Mouse (Mus musculus) urinary bladder, adult 2 months (tissue): Measurements from ENCODE around the gene Il17f. TPM values are rescaled to one million over a fixed set of nuclear protein-coding genes. Genes with fewer than 3 reads are reported as not detected.
"Not testable (repeated sequence)": the region's sequence is repeated elsewhere in the genome, so short reads cannot be mapped to it uniquely, and the experiment has no call there.

Experiments
- DNase-seq: peaks from one replicate; pipeline ENCODE4 v3.0.0; 2022; ENCODE audit warnings: low spot score
- polyA plus RNA-seq: library from polyadenylated mRNA; depleted of rRNA; stranded (reverse); fragments of >200 nt; gene quantifications from 2 replicates; pipeline ENCODE4 v1.2.3, GENCODE M21; 2012; rRNA removed

Il17f gene
- polyA plus RNA-seq, 1 experiment, result 0.17 TPM

DNA sequence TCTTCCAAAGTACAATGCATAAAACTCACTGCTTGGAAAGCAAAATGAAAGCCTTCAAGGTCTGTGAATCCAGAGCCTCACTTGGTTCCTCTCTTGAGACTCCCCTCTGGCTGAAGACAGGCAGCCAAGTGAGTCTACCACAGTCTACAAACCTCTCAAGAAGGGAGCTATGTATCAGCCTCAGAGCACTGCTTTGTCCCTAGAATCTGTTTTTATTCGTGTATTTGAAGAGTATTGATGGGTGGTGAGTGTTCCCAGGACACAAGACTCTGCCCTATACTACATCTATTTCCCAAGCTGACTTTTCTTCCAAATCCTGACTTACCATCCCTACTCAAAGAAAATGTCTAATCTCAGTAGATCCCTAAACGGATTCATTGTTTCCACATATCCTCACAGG, 12.1 kb downstream of the Il17f start:
- DNase-seq, result no peak

DNA sequence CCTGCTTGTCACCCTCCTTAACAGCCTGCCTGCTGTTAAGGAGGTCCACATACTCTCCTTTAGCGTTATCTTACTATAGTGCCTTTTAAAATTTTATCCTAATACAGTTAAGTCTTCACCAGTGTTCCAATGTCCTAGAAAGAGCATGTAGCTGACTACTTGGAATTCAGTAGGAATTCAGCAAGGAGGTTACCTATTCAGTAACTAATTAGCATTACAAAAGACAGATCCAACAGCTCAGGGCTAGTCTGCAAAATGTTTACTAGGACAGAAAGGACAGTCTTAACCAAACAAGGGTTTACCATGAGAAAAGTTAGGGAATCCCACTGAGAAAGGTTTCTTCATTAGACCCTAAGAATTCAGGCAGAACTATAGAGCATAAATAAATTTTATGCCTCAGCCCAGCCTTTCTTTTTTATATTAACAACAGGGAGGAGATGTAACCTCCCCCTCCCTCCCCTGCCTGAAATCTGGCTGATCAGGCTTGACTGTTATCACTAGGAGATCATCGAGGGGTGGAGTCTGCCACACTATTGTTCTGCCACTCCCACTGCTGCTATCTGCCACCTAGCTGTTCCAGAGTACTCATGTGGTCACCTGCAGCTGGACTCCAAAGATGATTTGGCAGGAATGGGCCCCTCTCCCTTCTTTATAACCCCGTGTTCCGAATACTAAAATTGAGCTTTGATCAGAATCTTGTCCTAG, 16.2 kb downstream of the Il17f start:
- not testable (repeated sequence) for DNase-seq

DNA sequence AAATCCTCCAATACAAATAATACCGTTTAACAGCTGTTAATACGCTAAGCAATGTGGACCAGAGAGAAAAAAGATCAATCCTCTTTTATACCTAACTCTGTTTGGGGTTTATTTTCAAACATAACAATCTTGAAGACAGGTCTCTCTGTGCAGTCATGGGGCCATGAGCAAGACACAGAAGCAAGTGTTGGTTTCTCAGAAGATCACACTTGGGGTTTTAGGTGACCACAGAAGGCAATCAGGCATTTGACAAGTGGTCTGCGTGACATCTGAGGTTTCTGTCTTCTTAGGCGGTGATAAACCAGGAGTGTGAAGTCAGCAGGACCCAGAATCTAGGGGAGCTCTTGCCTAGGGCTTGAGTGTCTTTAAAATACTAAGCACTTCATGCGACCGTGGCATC, 23.9 kb downstream of the Il17f start:
- DNase-seq, result no peak

DNA sequence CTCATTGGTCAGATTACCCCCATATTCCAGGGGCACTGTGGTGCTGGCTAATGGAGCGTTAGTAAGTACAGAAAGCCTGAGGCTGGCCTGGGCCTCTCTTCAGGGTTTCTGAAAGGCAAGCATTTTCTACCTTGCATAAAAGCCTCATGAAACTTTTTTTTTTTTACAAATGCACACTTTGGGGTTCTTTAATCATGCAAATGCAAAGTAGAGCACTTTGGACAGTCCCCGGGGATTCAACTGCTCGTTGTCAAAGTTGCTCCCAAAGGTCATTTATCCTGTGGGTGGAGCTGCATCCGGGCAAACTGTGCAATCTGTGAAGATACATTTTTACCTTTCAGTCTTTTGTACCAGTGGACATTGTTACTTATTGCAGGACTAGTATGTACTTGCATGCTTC, 29.0 kb downstream of the Il17f start:
- DNase-seq, result no peak

DNA sequence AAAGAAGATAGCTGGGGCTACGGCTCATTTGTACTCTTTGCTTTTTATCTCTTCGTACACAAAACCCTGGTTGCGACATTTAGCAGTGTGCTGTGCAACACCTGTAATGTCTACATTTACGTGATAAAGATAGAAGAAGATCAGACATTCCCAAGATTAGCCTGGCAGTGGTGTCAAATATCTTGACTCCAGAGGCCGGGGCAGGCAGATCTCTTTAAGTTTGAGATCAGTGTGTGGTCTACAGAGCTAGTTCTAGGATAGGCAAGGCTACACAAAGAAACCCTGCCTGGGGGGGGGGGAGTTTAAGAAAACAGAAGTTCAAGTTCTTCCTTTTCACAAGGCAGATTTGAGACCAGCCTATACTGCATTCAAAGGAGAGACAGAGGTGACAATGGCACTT, 30.1 kb downstream of the Il17f start:
- no peak for DNase-seq

DNA sequence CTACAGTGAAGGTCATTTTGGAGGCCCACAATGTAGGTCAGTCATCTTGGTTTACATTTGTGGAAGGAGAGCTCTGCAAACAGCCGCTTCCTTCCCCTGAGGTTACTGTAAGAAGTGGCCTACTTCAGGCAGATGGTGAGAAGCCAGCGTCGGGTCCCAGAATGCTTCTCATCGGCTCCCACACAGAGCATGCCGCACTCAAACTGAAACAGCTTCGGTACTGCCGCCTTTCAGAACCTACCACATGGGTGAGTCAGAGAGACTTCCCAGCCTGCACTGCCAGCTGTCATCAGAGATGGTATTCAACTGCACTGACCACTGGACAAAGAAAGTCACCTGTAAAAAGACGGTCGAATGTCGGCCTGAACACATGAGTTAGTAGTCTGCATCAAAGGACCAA, 30.6 kb downstream of the Il17f start:
- no peak for DNase-seq

DNA sequence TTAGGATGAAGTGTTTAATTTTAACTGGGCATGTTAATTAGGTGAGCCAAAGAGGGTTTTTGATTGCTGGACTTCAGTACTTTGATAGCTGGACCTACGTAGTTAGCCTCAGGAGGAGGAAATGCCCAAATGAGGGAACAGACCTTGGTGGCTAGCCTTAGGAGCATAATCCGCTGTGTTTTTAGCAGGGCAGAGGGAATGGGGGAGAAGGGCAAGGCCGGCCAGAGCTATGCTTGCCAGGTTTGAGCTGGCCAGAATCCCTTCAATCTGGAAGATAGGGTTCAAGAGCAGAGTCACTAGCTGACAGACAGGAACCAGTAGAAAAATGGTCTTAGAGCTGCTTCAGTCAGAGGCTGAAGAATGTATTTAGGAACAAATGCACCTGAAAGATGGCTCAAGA, 32.8 kb downstream of the Il17f start:
- no peak for DNase-seq

DNA sequence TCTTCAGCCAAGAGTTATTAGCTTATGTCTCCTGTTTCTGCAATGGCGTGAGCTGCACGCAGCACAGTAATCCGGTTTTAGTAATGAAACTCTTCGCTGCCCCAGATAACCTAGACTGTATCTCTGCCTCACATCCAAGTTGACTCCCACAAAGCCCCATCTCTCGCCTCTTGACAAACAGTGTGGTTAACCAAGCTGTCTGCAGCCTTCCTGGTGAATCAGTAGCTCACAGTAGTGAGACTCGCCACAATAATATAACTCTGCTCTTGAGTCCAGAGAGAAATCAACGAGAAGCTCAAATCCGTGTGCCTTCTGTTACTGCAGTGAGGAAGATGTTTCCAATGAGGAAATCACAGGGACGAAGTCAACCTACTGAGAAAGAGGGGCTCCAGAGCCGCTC, 36.0 kb downstream of the Il17f start:
- DNase-seq, result no peak

DNA sequence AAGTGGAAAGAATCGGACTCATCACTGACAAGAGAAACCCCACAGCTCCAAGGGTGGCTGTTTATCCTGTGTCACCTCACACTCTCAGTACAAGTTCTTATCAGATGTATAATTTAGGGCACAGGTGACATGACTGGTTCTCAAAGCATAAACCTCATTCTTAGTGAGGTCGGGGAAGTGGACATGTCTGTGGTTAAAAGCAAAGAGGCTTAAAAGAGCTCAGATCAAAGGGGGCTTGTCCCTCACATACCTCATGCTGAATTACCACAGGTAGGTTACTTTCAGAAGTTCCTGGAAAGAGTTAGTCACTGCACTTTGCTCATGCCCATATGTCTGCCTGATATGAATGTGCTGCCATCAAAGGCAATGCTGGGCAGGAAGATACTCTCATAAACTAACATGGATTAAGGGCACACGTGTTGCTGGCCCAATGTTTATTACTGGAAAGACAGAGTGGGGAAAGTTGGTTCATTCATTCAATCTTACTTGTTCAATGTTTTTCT, 49.9 kb downstream of the Il17f start:
- DNase-seq, result no peak

DNA sequence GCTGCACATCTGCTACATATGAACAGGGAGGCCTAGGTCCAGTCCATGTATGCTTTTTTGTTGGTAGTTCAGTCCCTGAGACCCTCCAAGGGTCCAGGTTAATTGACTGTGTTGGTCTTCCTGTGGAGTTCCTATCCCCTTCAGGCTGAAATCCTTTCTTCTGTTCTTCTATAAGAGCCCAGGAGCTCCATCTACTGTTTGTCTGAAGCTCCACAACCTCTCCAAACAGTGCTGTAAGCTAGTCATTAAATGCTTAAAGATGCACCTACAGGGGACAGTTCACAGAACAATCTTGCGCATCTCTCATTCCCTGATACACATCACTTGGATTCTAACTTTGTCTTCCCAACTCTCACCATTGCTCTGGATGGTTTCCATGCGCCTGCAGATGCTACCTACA, 51.9 kb downstream of the Il17f start:
- DNase-seq, result no peak

DNA sequence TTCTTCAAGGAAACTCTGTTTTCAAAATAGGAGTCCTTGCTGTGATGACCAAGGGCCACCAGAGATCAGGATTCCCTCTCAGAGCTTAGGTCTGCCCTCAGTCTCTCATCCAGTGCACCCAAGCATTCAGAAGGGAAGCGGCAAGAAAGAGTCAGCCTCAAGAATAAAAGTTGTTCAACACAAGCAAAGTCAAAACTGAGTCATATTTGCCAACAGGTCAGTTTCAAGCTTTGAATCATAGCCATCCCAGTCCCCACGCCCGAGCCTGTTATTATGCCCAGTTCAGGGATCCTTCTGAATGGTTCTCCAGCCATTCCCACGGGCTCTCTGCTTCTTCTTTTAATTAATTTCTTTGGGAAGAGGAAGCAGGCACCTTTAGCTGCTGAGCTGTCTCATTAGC, 53.8 kb downstream of the Il17f start:
- DNase-seq, result no peak

DNA sequence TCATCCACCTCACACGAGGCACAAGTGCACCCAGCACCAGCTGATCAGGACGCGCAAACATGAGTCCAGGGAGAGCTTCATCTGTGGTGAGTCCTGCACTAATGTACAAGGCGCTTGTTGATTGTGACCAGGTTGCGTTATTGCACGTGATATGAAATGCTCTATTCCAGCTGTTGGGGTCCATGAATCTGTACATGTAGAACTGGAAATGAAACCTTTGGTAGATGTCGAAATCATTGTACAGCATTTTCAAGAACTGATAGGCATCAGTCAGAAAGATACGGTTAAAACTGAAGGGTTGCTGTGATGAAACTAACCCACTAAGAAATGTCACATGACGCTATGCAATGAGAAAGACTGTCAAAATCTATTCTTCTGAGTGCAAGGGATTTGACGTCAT, 59.5 kb downstream of the Il17f start, which contains the start of gene Il17a:
Gene Il17a (plus strand): TSS at position 3 of the 400 bp plus-strand sequence.
- DNase-seq, result no peak

Other genes with a start within 250 kb of the Il17f start
- gene Pkhd1, start 172.6 kb downstream of the Il17f start, polyA plus RNA-seq, result 3.5 and 3.9 TPM in 2 replicates
- gene Il17a, start 59.7 kb downstream of the Il17f start, polyA plus RNA-seq, result not detected in 2 replicates
- 8.1 and 9.2 TPM in 2 replicates for gene Mcm3, start 29.7 kb upstream of the Il17f start, polyA plus RNA-seq
- gene Paqr8, start 100.0 kb upstream of the Il17f start, polyA plus RNA-seq, result 9.5 and 10.4 TPM in 2 replicates
- gene Efhc1, start 161.0 kb upstream of the Il17f start, polyA plus RNA-seq, result 3.2 and 4.4 TPM in 2 replicates